Mouse (Mus musculus): ENCODE results near the gene Ccdc187. TPM values are rescaled to one million over a fixed set of nuclear protein-coding genes. Genes with fewer than 3 reads are reported as not detected.

The Ccdc187 gene
- total and polyA plus RNA-seq, 2 experiments = under 0.01 TPM; not detected in 1

DNA sequence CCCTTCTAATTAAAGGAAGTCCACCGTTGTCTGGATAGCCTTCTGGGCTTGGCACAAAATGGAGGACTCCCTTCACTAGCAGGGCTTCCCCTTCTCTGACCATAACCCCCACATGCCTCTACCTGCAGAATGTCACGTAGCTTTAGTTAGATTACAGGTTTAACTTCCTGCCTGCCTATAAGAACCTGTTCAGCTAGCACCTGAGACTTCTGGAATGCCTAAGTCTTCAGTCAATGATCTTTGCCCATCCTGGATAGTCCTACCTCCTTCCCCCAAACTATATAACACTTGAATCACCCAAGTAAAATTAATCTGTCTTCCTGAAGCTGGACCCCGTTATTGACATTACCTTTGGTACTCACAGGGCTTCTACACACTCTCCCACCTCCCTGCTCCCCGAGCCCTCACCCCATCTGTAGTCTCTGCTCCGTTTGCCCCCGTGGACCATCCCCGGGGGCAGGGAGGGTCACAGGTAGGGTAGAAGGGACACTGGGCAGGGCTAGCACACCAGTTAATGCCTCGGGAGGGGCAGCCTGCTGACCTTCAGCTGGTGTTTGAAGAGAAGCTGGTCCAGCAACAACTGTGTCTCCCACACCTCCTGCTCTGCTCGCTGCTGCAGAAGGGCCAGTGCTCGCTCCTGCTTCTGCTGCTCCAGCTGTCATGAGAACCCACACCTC, 28.2 kb downstream of the Ccdc187 start:
- no peaks in the 10 kb centered on the region; the same call in 1 of the 2 replicates for H3K27me3 ChIP-seq (ENCODE audit: control insufficient read depth, insufficient read depth, low read length)
- DNase-seq (ENCODE audit: extremely low read depth, low read depth, low spot score) = no peak
- no peak for TF ChIP-seq CTCF (IDR thresholded peaks at IDR 0.05; ENCODE audit: low read depth, low read length)
- TF ChIP-seq POLR2A (IDR thresholded peaks at IDR 0.05; ENCODE audit: extremely low read depth, insufficient read depth, low read length) = no peak
- no peaks in the 10 kb centered on the region for H3K4me1 ChIP-seq (ENCODE audit: control insufficient read depth, insufficient read depth, low read length)
- H3K79me2 ChIP-seq (ENCODE audit: control insufficient read depth, insufficient read depth, low read length) = no peaks in the 10 kb centered on the region
- no peak overlapping the region for H3K27ac ChIP-seq (replicated peaks; ENCODE audit: insufficient read depth, low read depth, low read length)
- H3K4me3 ChIP-seq (ENCODE audit: insufficient read depth, low read depth, low read length) = no peak overlapping the region
- H3K36me3 ChIP-seq (ENCODE audit: control insufficient read depth, insufficient read depth, low read length) = no peaks in the 10 kb centered on the region
- H3K9ac ChIP-seq (ENCODE audit: low read depth, low read length) = no peak overlapping the region
- whole genome bisulfite sequencing = 63% methylated on average over 10 of the region's 10 CpGs

DNA sequence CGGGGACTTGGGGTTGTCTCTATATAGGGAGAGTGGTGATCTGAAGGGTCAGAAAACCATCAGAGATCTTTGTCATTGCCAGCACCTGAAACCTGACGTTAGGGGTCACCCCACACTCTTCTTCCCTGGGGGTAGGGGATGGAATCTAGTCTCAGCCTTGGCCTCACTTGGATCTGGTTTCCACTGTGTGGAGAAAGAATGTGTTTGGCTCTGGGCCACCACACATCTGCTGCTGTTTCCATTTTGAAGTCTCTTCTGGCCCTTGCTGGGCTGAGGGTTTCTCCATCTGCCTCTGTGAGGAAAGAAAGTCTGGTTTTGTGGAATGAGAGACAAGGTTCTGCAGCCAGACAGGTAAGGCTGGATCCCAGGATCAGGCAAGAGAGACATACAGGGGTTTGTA, 29.3 kb downstream of the Ccdc187 start:
- Histone ChIP-seq H3K9ac (ENCODE audit: low read depth, low read length) (no peak overlapping the region), H3K27me3 (ENCODE audit: control insufficient read depth, insufficient read depth, low read length) (no peaks in the 10 kb centered on the region; the same call in 1 of the 2 replicates), H3K36me3 (ENCODE audit: control insufficient read depth, insufficient read depth, low read length) (no peaks in the 10 kb centered on the region), H3K27ac (replicated peaks; ENCODE audit: insufficient read depth, low read depth, low read length) (no peak overlapping the region), H3K79me2 (ENCODE audit: control insufficient read depth, insufficient read depth, low read length) (no peaks in the 10 kb centered on the region), H3K4me1 (ENCODE audit: control insufficient read depth, insufficient read depth, low read length) (no peaks in the 10 kb centered on the region), H3K4me3 (ENCODE audit: insufficient read depth, low read depth, low read length) (no peak overlapping the region)
- no peak for TF ChIP-seq POLR2A (IDR thresholded peaks at IDR 0.05; ENCODE audit: extremely low read depth, insufficient read depth, low read length)
- TF ChIP-seq CTCF (IDR thresholded peaks at IDR 0.05; ENCODE audit: low read depth, low read length) = no peak
- no peak for DNase-seq (ENCODE audit: extremely low read depth, low read depth, low spot score)
- WGBS = 73% methylated on average over 2 of the region's 2 CpGs

DNA sequence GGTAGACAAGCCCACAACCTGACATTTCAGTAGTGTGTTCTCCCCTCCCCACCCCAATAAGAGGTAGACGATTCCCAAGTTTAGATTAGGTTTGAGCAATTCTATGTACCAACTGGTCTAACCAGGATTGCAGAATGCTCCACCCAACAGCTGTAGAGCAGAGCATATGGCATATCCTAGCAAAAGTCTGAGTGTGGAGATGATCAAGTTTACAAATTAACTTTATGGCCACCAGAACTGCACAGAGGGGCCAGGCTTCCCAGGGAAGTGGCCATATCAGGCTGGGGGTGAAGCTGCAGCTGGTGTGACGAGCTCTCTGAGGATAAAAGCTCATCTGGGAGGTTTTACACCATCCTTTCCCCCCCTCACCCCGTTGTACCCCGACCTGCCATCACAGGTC, 29.7 kb downstream of the Ccdc187 start:
- Histone ChIP-seq H3K27me3 (ENCODE audit: control insufficient read depth, insufficient read depth, low read length) (no peaks in the 10 kb centered on the region; the same call in 1 of the 2 replicates), H3K79me2 (ENCODE audit: control insufficient read depth, insufficient read depth, low read length) (no peaks in the 10 kb centered on the region), H3K27ac (replicated peaks; ENCODE audit: insufficient read depth, low read depth, low read length) (no peak overlapping the region), H3K9ac (ENCODE audit: low read depth, low read length) (no peak overlapping the region), H3K36me3 (ENCODE audit: control insufficient read depth, insufficient read depth, low read length) (no peaks in the 10 kb centered on the region), H3K4me3 (ENCODE audit: insufficient read depth, low read depth, low read length) (no peak overlapping the region), H3K4me1 (ENCODE audit: control insufficient read depth, insufficient read depth, low read length) (no peaks in the 10 kb centered on the region)
- no peak for DNase-seq (ENCODE audit: extremely low read depth, low read depth, low spot score)
- TF ChIP-seq CTCF (IDR thresholded peaks at IDR 0.05; ENCODE audit: low read depth, low read length) (no peak), POLR2A (IDR thresholded peaks at IDR 0.05; ENCODE audit: extremely low read depth, insufficient read depth, low read length) (no peak)
- 72% methylated on average over 4 of the region's 4 CpGs for WGBS

DNA sequence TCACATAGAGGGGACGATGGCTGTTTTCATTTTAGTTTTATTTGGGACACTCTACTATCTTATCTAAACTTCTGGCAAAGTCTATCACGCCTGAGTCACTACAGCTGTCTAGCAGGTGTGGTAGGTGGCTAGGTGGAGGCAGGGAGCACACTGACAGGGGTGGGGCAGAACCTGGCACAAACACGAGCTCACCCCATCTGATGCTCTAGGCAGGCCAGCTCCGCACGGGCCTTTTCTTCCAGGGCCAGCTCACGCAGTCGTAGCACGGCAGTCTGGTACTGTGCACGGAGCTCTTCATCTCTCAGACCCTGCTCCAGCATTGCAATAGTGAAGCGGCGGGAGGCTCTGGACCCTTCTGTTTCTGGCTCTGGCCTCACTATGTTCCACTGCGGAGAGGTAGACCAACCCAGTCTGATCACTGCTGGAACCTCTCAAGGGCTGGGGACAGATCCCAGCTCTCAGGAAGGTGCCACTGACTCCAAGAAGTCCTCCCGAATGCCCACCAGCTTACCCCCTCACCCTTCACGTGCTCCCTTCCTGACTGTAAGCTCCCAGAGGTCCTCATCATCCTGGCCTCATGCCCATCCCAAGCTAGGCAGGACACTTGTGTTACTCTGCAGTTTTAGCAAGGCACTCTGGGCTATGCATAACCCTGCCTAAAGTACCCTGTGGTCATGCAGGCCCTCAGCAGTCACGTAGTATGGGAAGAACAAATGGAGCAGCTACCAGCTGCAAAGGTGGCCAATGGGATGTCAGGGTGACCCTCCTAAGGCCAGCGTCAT, 36.9 kb downstream of the Ccdc187 start:
- Histone ChIP-seq H3K4me3 (ENCODE audit: insufficient read depth, low read depth, low read length) (no peak overlapping the region), H3K27me3 (ENCODE audit: control insufficient read depth, insufficient read depth, low read length) (no peaks in the 10 kb centered on the region), H3K27ac (replicated peaks; ENCODE audit: insufficient read depth, low read depth, low read length) (no peak overlapping the region), H3K9ac (ENCODE audit: low read depth, low read length) (no peak overlapping the region), H3K79me2 (ENCODE audit: control insufficient read depth, insufficient read depth, low read length) (no peaks in the 10 kb centered on the region), H3K36me3 (ENCODE audit: control insufficient read depth, insufficient read depth, low read length) (no peaks in the 10 kb centered on the region), H3K4me1 (ENCODE audit: control insufficient read depth, insufficient read depth, low read length) (no peaks in the 10 kb centered on the region)
- TF ChIP-seq CTCF (IDR thresholded peaks at IDR 0.05; ENCODE audit: low read depth, low read length) (no peak), POLR2A (IDR thresholded peaks at IDR 0.05; ENCODE audit: extremely low read depth, insufficient read depth, low read length) (no peak)
- 82% methylated on average over 16 of the region's 16 CpGs for WGBS
- DNase-seq (ENCODE audit: extremely low read depth, low read depth, low spot score) = no peak

DNA sequence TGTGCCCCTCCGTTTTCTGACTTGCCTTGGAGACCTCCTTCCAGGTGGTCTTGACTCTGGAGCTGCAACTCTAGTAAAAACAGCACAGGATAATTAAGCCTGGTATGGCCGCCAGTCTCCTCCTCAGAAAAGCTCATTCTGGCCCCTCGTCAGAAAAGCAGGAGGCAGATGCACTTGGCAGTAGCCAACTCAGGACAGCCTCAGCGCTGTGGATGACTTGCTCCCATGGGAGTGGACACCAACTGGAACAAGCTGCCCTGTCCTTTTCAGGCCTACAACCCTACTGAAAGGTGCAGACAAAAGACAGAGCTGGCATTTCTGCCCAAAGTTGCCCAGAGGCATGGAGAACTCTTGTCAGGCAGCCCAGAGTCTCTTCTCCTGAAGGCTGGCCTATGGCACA, 39.5 kb downstream of the Ccdc187 start:
- H3K4me1 ChIP-seq (ENCODE audit: control insufficient read depth, insufficient read depth, low read length) = no peaks in the 10 kb centered on the region
- H3K9ac ChIP-seq (ENCODE audit: low read depth, low read length) = no peak overlapping the region
- H3K27me3 ChIP-seq (ENCODE audit: control insufficient read depth, insufficient read depth, low read length) = no peaks in the 10 kb centered on the region
- no peak for DNase-seq (ENCODE audit: extremely low read depth, low read depth, low spot score)
- no peak overlapping the region for H3K27ac ChIP-seq (replicated peaks; ENCODE audit: insufficient read depth, low read depth, low read length)
- no peaks in the 10 kb centered on the region for H3K36me3 ChIP-seq (ENCODE audit: control insufficient read depth, insufficient read depth, low read length)
- no peaks in the 10 kb centered on the region for H3K79me2 ChIP-seq (ENCODE audit: control insufficient read depth, insufficient read depth, low read length)
- no peak overlapping the region for H3K4me3 ChIP-seq (ENCODE audit: insufficient read depth, low read depth, low read length)
- 79% methylated on average over 4 of the region's 4 CpGs for WGBS
- TF ChIP-seq CTCF (IDR thresholded peaks at IDR 0.05; ENCODE audit: low read depth, low read length) (no peak), POLR2A (IDR thresholded peaks at IDR 0.05; ENCODE audit: extremely low read depth, insufficient read depth, low read length) (no peak)
